32 mouse cellular contexts compared by ENCODE assay signal in genomic region chr13:4400831-4401230, GRCm38 (mm10). TPM values are rescaled to one million over a fixed set of nuclear protein-coding genes. Genes with fewer than 3 reads are reported as not detected.
DNase-seq lines count a peak whose midpoint lies in the region; TF ChIP-seq lines count a peak whose summit lies in the region.
"Had no signal": no experiment of that assay in that cellular context is flagged by ENCODE, and none has a peak within 500 bp of the region (broad histone marks: within the 10 kb centered on the region; RNA-seq: fewer than 3 reads in every experiment).

No protein-coding gene starts in this region.

- peaks cover 15% of the 10 kb centered on the region for H3K4me1 ChIP-seq in kidney, adult 2 months (ENCODE audit: control insufficient read depth, insufficient read depth, low read length)
- H3K4me1 ChIP-seq in heart, embryonic 10.5 days = no peaks in the 10 kb centered on the region
- H3K4me1 ChIP-seq: embryonic facial prominence, embryonic 13.5 days; embryonic facial prominence, embryonic 15.5 days; forebrain, embryonic 10.5 days; forebrain, embryonic 12.5 days had no signal

- TF ChIP-seq POLR2A in kidney, adult 2 months (IDR thresholded peaks at IDR 0.05; ENCODE audit: low read depth, low read length) = no peak

- 73% methylated on average over 2 of the region's 2 CpGs for WGBS in kidney, adult 2 months
- WGBS in heart, embryonic 10.5 days = 85% methylated on average over 2 of the region's 2 CpGs

- no peak overlapping the region for H3K4me3 ChIP-seq in kidney, adult 2 months (ENCODE audit: insufficient read depth, low read depth, low read length)
- no peak overlapping the region for H3K4me3 ChIP-seq in heart, embryonic 10.5 days
- H3K4me3 ChIP-seq: embryonic facial prominence, embryonic 13.5 days; embryonic facial prominence, embryonic 15.5 days; erythroblast, embryonic 14.5 days; forebrain, embryonic 10.5 days; forebrain, embryonic 12.5 days had no signal

- H3K36me3 ChIP-seq in kidney, adult 2 months (ENCODE audit: control insufficient read depth, insufficient read depth, low read length) = no peaks in the 10 kb centered on the region
- H3K36me3 ChIP-seq in heart, embryonic 10.5 days = no peaks in the 10 kb centered on the region
- H3K36me3 ChIP-seq: embryonic facial prominence, embryonic 13.5 days; embryonic facial prominence, embryonic 15.5 days; forebrain, embryonic 10.5 days; forebrain, embryonic 12.5 days; G1E had no signal

- no peaks in the 10 kb centered on the region for H3K9me3 ChIP-seq in heart, embryonic 10.5 days
- H3K9me3 ChIP-seq: embryonic facial prominence, embryonic 13.5 days; embryonic facial prominence, embryonic 15.5 days; forebrain, embryonic 12.5 days; G1E had no signal

- H3K27ac ChIP-seq in kidney, adult 2 months (ENCODE audit: insufficient read depth, low read depth, low read length) = peak overlapping the region; percentile 80
- H3K27ac ChIP-seq in heart, embryonic 10.5 days = no peak overlapping the region
- H3K27ac ChIP-seq: embryonic facial prominence, embryonic 13.5 days; embryonic facial prominence, embryonic 15.5 days; forebrain, embryonic 10.5 days; forebrain, embryonic 12.5 days had no signal

- H3K27me3 ChIP-seq in kidney, adult 2 months (replicated peaks; ENCODE audit: control insufficient read depth, insufficient read depth, low read length) = no peaks in the 10 kb centered on the region
- H3K27me3 ChIP-seq in heart, embryonic 10.5 days (ENCODE audit: insufficient read depth, poor library complexity, severe bottlenecking) = no peaks in the 10 kb centered on the region
- H3K27me3 ChIP-seq: CH12.LX; embryonic facial prominence, embryonic 13.5 days; embryonic facial prominence, embryonic 15.5 days; forebrain, embryonic 12.5 days; Patski had no signal

- no peak for TF ChIP-seq CTCF in kidney, adult 2 months (conservative IDR thresholded peaks at IDR 0.05; ENCODE audit: insufficient read depth, insufficient read length, low read depth, low read length)

- no peak for DNase-seq in kidney, adult 2 months
- DNase-seq in kidney, postnatal 10 days = no peak
- peak; percentile 92 for DNase-seq in R1 (ENCODE audit: low read depth, low spot score)
- DNase-seq in heart, embryonic 10.5 days (ENCODE audit: low spot score) = no peak
- no peak for DNase-seq in adrenal gland, postnatal 10 days
- DNase-seq: adrenal gland, adult 8-10 months; adrenal gland, postnatal 25 days; B cell, adult 2 months; cerebellum, adult 11 months; cerebellum, adult 18-20 months; cerebellum, adult 8-10 months; cerebellum, adult 9-11 months; cerebellum, postnatal 14 days; cerebellum, postnatal 36 days; embryo, embryonic 11 days had no signal

RNA-seq across cellular contexts. Expression of gene Akr1c6, which starts 33.3 kb away (rescaled TPM):
- 0.08 TPM in 1 of 2 replicates, not detected in the other for polyA plus RNA-seq in kidney, adult 2 months (2012; rRNA removed)
- polyA plus RNA-seq in heart, embryonic 10.5 days (2016; fragmentation: Nextera tagmentation; extraction: Ambion mirVana) = not detected in 2 replicates
- 10 to 100 TPM; 29.4 to 53.8 TPM for total RNA-seq in adrenal gland, postnatal 10 days (2021)
- total RNA-seq: adrenal gland, adult 18-20 months; adrenal gland, postnatal 25 days; CH12.LX; common myeloid progenitor, adult 5-6 weeks; G1E had no signal
- polyA plus RNA-seq: activated CD4-positive, CD25-positive, alpha-beta regulatory T cell, adult 4 months; brain, embryonic 14.5 days; CD4-positive, CD25-positive, alpha-beta regulatory T cell, adult 4 months; embryonic facial prominence, embryonic 11.5 days; embryonic facial prominence, embryonic 13.5 days; embryonic facial prominence, embryonic 15.5 days; erythroblast, embryonic 14.5 days; forebrain, embryonic 10.5 days; forebrain, embryonic 12.5 days; forebrain, embryonic 14.5 days; forebrain, embryonic 16.5 days; frontal cortex, adult 2 months; G1E; Patski had no signal
